Mouse (Mus musculus) frontal cortex, postnatal 14 days (tissue): Measurements from ENCODE around the gene Vmn1r129.
"Not testable (repeated sequence)": the region's sequence is repeated elsewhere in the genome, so short reads cannot be mapped to it uniquely, and the experiment has no call there.

Experiments
- DNase-seq, 2 experiments: peaks; one replicate each; pipeline ENCODE4 v3.0.0; 2022; ENCODE audit warnings: low spot score in 2 of 2

The Vmn1r129 gene

DNA sequence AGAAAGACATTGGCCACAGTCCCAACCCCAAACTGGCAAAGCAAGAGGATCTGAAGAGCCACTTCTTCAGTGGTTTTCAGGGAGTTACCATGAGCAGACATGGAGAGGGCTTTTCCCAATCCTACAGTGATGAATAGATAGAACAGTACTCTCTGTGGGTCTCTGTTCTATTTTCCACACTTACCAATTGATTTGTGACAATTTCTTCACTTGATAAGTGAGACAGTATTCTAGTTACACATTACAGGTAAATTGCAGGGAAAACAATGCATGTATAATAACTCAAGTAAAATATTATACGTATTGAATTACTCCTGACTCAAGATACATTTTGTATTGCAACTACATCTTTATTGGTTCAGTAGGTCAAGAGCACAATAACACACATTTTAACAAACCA is at the start of gene Vmn1r129:
TSS of gene Vmn1r129 (minus strand) at position 101 of the 400 bp plus-strand sequence.
- not testable (repeated sequence) for DNase-seq

- DNase-seq = not testable (repeated sequence)
Observed at GRCm38 (mm10) chr7:21349073-21349472, 12.0 kb downstream of the Vmn1r129 start, which contains the start of gene Vmn1r128. Gene Vmn1r128 (plus strand): TSS chr7:21349373.

DNA sequence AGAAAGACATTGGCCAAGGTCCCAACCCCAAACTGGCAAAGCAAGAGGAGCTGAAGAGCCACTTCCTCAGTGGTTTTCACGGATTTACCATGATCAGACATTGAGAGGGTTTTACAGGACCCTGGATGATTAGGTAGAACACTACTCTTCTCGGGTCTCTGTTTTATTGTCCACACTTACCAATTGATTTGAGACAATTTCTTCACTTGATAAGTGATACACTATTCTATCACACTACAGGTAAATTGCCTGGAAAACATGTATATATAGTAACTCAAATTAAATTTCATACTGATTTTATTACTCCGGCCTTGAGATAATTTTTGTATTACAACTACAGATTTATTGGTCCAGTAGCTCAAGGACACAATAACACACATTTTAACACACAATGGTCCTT is 41.3 kb downstream of the Vmn1r129 start, which contains the start of gene Vmn1r127:
TSS of gene Vmn1r127 (minus strand) at position 101 of the 400 bp plus-strand sequence.
- not testable (repeated sequence) for DNase-seq
